Mouse (Mus musculus): ENCODE measurements around the gene Mei1.

GRCm38 (mm10) chr15:82086131-82086530 is 16.3 kb downstream of the Mei1 start:
- TF ChIP-seq CTCF (IDR thresholded peaks at IDR 0.05; ENCODE audit: borderline replicate concordance, extremely low read depth, insufficient read depth, insufficient read length), result no peak
- TF ChIP-seq POLR2A (IDR thresholded peaks at IDR 0.05; ENCODE audit: borderline replicate concordance, extremely low read depth, insufficient read depth, insufficient read length, poor library complexity, severe bottlenecking), result no peak
